Mouse (Mus musculus) layer of hippocampus, postnatal 25 days (tissue): Measurements from ENCODE around the gene Ccser1. TPM values are rescaled to one million over a fixed set of nuclear protein-coding genes. Genes with fewer than 3 reads are reported as not detected.

ENCODE experiments used
- DNase-seq, 2 experiments: peaks; one replicate each; pipeline ENCODE4 v3.0.0; 2022; ENCODE audit warnings: mixed read lengths in 2 of 2, low spot score in 1 of 2; ENCODE audit errors: extremely low spot score in 1 of 2
- total RNA-seq, 2 experiments: library from RNA; stranded (reverse); gene quantifications; 2 replicates each; pipeline ENCODE4 v1.2.3; 2021

Gene Ccser1
- total RNA-seq, 2 experiments from 2014 or later: 28.9 to 41.0 TPM

DNA sequence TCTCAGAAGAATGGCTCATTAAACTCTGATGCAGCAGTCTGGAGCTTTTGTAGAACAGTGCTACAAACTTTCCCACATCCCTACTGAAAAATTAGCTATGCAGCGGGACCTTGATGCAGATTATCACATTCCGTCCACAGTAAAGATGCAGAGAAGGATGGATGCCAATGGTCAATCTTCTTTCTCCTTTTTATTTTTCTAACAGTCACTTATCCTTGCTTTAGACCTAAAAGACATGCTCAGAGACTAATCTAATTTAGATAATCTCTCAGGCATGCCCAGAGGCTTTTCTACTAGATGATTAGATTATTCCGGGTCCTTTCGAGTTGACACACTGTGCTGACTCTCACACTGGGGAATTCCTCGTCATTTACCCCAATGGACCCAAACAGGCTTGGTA lies 421.8 kb downstream of the Ccser1 start:
- no peak for DNase-seq

DNA sequence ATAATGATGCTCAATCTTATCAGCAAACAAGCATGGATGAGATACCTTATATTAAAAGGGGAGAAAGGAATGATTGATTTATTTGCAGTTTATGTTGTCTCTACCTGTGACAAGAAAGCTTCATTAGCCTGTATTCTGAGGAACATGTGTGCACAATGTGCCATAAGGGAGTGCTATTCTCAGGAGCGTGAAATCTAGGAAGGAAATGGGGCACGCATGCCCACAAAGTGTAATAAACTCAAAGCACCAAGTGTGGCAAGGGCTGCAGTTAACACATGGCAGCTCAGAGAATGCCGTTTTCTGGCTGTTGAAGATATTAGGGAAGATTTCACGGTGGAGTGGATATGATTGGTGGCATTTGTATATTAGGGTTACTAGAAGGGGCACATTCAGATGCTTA lies 434.8 kb downstream of the Ccser1 start:
- no peak for DNase-seq

DNA sequence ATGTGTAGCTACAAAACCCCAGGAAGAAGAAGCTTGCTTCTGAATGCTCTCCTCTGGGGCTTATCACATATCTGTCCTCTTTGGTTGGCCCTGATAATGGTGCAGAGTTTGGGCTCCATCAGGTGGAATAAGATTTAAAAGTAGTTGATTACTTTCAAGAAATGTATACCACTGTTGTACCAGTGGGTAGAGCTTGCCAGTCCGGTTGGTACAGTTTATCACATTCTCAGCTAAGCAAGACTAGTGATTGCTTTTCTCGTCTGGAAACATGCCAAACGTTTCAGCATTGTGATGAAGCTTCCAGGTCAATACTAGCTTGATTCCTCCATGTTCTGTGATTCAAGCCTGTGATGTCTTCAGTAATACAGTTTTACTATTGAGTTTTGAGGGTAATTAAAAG lies 441.6 kb downstream of the Ccser1 start:
- DNase-seq: no peak

DNA sequence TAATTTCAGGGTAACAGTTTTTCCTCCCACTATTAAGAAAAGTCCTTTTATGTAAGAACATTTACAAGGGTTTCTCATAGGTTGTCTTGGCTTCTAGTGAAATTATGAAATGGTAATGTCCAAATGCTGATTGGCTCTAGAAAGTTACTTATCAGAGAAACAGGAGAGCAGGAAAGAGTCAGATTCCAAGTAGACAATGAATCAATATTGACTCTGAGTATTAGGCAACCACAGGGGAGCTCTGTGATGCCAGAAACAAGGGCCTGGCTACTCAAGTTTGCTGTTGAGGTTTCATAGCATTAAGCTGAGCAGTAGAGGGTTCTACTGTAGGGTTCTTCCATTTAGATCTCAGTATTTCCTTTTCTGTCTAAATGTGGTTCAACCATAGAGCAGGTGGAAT lies 481.3 kb downstream of the Ccser1 start:
- no peak for DNase-seq

DNA sequence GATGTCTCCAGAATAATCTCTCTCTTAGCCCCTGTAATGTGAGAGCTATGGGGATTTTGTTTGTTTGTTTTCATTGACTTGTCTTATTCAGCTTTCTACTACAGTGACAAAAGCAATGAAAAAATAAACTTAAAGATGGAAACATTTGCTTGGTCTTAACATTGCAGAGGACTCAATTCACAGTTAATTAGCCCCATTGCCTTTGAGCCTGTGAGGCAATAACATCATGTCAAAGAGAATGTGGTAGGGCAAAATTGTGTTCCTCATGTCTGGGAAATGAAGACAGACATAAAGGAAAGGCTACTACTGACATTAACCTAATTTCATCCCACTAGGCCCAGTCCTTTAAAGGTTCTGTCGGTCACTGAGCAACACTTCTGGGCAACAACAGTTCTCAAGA lies 484.4 kb downstream of the Ccser1 start:
- DNase-seq: no peak

DNA sequence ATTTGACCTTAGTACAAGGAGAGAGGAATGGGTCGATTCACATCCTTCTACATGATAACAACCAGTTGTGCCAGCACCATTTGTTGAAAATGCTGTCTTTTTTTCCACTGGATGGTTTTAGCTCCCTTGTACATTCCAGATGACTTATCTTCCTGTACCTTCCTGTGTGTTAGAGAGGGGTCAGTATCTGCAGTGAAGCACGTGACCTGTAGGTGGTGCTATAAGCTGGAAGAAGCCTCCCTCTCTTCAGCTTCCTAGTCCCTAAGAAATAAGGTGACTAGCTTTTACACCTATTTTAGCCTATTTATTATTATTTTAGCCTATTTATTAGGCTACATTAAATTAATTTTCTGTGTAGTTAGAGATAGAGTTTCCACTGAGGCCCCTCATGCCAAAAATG lies 506.9 kb downstream of the Ccser1 start:
- peak in 1 of 2 experiments; percentile 6 for DNase-seq

DNA sequence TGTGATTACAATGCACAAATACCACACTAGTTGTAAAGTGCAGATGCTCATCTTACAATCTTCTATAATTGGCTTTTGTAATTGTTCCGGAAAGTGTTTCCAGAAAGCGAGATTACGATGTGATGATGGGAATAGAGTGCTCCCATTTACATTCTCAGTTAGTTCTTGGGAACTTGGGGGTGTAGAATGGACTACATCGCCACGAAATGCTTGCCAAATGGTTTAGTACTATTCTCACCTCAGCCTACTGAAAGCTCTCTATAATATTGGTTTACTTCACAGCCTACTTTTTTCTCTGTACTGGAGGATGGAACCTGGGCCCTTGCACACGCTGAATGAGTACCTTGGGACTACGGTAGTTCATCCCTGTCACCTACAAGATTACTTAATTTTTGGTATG lies 522.9 kb downstream of the Ccser1 start:
- DNase-seq: no peak

DNA sequence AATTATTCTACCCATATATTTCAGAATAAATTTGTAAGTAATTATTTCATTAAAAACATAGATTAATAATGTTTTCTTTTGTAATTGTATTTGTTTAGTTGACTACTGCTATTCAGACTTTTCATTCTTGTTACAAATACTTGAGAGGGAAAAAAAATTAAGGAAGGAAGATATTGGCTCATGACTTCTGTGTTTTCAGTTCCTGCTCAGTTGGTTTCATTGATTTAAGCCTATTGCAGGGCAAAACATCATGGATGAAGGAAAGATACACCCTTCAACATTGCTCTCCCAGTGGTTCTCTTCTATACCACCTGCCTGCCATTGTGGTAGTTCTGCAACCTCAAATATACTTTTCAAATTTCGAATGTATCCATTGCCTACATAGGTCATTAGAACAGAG lies 541.1 kb downstream of the Ccser1 start:
- no peak for DNase-seq

DNA sequence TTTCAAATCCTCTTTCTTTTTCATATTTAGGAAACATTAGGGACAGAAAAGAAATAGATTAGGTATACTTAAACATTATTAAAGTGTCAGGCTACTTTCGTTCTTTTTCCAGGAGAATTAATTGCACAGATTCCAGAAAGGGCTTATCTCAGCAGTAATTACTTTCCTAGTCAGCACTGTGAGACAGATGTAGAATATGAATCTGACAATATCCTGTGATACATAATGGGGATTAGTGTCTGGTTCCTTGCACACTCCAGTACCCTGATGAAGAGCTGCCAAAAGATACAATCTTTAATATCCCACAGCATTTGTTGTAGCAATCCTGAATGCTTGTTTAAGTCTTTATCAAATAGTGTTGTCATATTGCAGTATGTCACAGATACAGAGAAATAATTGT lies 548.9 kb downstream of the Ccser1 start:
- DNase-seq: no peak

DNA sequence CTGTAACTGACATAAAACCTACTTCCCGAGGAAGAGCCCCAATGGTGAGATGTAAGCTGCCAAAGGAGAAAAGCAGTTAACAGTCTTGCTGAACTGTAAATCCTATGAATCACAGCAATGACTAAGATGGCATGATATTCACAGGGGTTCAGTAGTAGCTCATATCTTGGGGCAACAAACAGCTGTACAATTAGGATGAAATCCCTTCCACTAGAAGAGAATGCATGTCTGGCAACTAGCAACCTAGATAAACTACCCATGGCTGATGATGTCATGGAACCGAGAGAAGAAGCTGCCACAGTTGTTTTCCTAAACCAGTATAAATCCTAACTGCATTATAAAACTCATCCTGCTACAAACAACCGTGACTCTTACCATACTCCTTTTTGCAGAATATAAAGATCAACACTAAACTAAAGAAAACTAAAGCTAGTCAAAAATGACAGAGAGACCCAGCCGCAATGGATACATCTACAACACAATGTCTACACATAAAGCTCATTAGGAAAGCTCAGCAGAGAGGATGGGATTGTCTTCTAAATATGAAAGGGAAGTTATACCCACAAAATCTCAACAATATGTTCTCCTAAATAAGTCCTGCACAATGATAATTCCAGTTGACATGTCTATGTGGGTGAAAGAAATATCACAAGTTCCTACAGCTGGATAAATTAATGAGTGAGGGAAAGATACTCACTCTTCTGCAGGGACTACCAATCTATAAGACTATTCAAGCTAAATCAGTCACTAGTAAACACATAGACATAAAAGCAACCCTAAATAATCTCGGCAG lies 550.2 kb downstream of the Ccser1 start:
- DNase-seq: no peak

DNA sequence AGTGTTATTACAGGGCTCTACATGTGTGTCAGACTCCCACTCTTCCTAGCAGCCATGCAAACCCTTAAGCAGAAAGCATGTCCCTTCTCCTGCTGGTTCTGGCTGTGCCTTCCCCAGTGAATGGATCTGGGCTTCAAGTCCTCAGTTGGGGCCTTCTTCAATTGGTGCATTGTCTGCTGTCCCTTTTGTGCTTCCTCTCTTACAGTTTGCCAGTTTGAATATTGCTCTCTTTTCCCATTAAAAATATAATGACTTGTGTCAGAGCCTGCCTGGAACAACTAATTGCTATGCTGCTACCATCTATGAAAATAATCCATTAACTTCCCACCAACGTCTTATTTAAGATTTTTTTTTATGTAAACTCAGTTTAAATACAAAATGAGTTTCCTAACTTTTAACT lies 566.2 kb downstream of the Ccser1 start:
- no peak for DNase-seq

DNA sequence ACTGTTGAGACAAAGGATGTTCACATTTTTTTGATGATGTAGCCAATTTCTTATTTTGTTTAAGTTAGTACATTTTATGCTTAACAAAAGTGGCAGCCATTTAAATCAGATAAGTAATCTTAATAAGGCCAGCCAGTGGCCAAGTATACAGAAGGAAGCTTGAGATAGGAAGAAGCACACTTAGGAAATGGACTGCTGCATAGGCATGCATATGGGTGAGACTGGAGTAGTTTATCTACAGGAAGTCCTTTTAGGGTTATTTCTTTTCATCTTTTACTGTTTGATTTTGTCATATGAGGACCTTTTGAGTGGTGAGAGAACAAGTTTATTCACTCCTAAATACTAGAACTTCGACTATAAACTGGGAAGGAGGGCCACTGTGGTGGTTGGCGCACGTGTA lies 582.0 kb downstream of the Ccser1 start:
- no peak for DNase-seq

DNA sequence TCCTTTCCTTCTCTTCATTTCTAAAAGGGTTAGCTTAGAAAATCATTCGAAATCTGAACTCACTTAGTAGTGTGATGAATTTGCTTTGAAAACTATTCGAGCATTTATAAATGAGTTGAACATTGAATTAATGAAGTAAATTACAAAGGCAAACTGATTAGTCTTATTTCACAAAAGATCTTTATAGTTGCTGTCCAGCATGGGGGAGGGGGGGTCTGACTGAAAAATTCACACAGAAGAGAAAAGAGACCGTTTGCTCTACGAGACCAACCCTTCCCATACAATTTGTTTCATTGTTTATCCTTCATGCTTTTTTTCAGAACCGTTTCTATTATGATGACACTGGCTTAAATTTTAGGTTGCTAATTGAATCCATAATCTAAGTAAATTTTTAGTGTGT lies 583.3 kb downstream of the Ccser1 start:
- no peak for DNase-seq

DNA sequence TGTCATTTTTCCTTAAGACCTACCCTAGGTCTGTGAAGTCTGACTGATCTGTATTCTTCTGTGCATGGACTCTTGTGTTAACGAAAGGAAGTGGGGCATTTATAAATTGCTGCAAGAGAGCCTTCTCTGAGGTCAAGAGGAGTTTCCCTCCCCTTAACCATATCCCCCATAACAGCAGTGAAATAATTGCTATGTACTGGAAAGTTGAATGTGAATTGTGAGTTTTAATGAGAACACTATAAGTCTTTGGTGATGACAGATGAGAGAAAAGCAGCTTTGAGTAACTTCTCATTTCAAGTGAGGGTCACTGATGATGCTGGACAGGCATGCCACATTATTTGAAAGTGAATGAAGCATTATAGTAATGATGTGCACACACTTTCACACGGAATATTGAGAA lies 585.7 kb downstream of the Ccser1 start:
- no peak for DNase-seq

DNA sequence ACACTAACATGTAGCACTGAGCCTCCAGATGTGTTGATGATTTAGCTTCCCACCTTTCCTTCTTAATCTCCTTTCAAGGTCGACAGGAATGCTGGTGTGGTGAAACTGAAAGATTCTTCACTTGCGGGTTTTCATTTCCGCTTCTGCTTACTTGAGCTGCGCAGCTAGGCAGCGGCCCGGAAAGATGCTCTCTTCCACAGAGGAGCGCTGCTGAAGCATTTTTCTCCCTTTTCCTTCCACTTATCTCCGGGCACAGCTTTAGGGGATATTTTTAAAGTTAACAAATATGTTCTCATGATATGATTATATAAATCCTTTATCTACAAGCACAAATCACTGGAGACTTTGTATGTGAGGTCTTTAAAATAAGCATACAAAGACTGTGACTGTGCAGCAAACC lies 587.0 kb downstream of the Ccser1 start:
- DNase-seq: no peak

DNA sequence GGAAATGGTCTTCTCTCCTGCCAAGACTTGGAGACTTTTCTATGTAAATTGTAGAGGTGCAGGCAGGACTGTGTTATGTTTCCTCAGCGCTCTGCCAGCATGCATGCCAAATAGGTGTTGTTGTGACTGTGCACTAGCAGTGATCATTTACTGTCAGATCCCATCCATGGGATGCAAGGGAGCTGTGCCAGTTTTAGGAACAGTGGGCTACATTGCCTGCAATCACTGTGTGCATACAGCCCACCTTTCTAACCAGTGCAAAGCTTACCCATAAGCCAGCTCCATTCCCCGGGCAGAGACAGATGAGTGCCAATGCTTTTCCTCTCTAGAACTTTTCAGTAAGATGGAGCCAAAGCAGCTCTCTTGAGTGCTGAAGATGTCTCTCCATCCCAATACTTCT lies 606.6 kb downstream of the Ccser1 start:
- no peak for DNase-seq

DNA sequence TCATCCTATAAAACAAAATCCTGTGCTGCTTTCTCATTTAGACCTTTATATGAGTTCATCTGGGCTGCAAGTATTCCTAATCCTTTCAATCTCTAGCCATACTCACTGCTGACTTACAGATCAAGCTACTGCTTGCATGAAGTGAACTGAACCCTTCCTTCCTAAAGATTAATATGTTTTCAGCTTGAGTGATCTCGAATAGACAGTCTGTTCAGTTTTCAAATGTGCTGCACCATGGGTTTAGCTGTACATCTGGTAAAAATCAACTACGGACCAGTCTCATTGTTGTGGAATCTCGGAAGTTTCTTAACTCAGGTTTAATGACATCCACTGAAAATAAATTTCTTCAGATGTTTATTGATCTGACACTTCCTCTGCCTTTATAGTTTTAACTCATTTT lies 620.8 kb downstream of the Ccser1 start:
- DNase-seq: no peak

DNA sequence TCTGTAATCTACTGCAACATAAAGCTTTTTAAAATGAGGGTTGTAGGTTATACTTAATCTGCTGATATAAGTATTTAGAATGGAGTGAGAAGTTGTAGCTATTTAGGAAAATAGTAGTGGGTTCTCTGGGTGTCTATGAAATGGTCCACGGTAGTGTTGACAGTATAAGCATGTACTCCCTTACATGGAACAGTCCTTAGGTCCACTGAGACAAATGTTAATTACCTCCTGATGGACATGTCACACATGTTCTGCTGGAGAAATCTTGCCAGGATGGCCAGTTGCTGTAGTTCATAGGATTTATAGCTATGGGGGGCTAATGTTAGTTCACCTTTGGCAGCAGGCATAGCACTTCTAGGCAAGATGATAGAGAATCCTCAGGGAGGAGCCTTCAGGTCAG lies 625.4 kb downstream of the Ccser1 start:
- no peak for DNase-seq

DNA sequence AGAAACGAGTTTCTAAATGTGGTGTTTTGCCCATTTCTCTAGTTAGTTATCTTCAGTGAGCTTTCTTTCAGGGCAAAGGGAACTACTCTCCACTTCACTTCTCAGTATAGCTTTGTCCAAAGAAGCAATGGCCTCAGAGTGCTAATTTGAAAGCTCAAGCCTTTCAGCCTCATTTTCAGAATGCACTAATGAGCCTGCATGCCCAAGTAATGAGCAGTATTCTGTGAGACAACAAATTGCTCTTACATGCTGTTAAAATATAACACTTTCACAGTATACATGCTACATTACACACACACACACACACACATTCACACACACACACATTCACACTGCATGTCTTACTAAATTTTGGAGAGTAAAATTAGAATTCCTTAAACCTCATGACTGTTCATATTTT lies 637.6 kb downstream of the Ccser1 start:
- DNase-seq: no peak

DNA sequence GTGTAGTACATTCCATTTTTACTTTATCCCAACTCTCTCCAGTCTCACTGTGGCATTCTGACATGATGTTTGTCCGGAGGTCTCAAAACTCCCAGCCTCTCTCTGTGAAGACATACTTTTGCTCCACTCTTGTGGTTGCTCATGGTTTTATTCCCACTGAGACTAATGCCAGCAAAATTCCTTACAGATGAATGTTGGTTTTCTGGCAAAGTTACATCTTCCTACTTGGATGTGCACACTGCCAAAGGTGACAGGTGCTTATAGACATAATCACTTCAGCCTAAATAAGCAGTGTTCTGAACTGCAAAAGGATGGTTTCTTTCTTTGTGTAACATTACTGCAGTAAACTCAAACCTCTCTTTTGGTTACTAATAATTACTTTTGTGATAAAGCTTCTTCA lies 696.2 kb downstream of the Ccser1 start:
- no peak for DNase-seq

DNA sequence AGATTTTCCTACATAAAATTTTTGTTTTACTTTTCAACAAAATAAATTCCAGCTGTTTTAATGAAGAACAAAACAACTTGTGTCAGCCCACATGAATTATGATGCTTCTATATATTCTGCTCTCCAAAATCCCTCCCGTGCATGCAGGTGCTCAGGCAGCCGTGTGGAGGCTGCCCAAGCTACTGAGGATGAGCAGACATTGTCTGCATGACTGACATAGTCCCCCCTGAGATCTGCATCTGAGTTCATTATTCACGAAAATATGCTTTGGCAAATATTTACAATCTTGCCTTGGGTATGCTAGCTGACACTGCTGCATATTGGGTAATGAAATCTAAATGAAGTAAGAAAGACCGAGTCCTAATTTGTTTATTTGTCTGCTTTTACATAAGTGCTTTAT lies 718.1 kb downstream of the Ccser1 start:
- DNase-seq: no peak

DNA sequence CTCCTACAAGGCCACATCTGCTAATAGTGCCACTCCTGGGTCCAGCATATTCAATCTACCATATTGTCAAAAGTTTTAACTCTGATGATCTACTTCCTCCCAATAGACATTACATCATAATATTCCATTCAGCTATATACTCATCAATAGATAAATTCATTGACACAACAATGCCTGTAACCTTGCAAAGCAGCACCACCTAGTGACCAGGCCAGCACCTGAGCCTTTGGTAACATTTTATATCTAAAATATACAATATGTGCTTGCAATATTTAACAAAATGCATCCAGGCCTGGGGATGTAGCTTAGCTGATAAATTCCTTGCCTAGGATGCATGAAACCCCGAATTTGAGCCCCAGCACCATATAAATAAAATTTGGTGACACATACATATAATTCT lies 722.6 kb downstream of the Ccser1 start:
- DNase-seq: peak in 1 of 2 experiments; percentile 24

DNA sequence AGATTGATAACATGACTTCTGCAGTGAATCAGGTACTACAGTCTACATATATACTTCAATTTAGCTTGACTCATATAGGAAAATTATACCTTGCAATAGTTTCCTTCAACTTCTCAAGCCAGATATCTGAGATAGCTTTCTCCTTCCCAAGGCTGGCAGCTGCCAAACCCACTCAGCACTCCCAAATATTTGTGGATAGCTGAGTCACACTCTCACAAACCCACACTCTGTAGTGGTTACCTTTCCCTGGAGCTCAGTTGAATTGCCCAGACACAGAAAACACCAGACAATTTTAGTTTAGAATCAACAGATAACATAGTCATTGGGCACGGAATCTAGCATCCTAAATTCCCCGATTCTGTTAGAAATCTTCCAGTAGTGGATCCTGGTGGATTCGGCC lies 732.8 kb downstream of the Ccser1 start:
- no peak for DNase-seq
